Mouse (Mus musculus): ENCODE data around the gene Ppp4r3a.

GRCm38 (mm10) chr12:101021484-101022226 lies 61.8 kb downstream of the Ppp4r3a start:
- TF ChIP-seq POLR2A (IDR thresholded peaks at IDR 0.05; ENCODE audit: borderline replicate concordance, low read depth, low read length) = no peak
- TF ChIP-seq CTCF (IDR thresholded peaks at IDR 0.05; ENCODE audit: low read depth, low read length) = no peak

All from bone marrow macrophage, adult 2 months (primary cell).